Mouse (Mus musculus) E14TG2a.4 (cell line): ENCODE results near the gene Tnk2.

Experiments used
- CTCF ChIP-seq: conservative IDR thresholded peaks from 2 replicates; pipeline ENCODE4 v1.5.1; 2014; ENCODE audit warnings: low read length
- NANOG ChIP-seq: IDR thresholded peaks from 2 replicates; pipeline ENCODE4 v1.6.1; 2014; ENCODE audit warnings: borderline replicate concordance, low read length, mixed read lengths
- POU5F1 ChIP-seq: IDR thresholded peaks from 2 replicates; pipeline ENCODE4 v1.6.1; 2014; ENCODE audit warnings: low read length, borderline replicate concordance

DNA sequence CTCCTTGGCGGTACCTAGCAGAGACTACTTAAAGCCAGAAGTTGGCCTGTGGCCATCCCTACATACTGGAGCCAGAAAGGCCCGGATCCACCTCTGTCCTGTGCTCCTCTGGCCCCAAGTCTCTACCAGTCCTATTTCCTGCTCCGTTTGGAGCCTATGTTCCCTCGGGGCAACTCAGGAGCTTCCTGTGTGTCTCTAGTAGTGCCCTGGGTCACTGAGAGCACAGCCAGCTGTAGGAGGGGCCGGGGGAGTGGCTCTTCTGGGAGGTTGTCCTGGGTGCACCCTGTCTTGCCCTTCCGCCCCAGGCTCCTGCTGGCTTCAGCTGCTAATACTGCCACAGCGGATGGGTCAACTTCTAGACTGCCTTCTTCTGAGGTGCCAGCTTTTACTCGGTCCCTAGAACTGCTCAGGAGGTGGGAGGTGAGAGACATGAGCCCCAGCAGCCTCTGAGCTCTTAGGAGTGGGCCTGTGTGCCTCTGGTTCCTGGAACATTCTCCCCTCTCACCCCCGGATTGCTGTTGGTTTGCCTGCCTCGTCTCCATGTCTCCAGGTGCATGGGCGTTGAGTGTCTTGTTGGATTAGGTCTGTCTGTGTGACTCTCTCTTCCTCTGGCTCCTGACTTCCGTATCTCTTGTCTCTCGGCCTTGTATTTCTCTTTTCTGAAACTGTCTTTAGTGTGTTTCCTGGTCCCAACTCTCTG lies 29.3 kb downstream of the Tnk2 start:
- no peak for TF ChIP-seq CTCF
- no peak for TF ChIP-seq POU5F1
- TF ChIP-seq NANOG = no peak
